Mouse (Mus musculus): ENCODE data around the gene Dph5. TPM values are rescaled to one million over a fixed set of nuclear protein-coding genes. Genes with fewer than 3 reads are reported as not detected.

The Dph5 gene
- total RNA-seq, 2 experiments from 2014 or later = 7.2 to 9.7 TPM

Small RNA genes lying within 50 kb of the gene (microRNA-seq; reads per million reads assigned to microRNA genes)
- gene Mir669n = 0 reads per million in 2 experiments

Other genes starting within 250 kb of the Dph5 start
- gene S1pr1, start 172.8 kb upstream of the Dph5 start, total RNA-seq (2021) = 10 to 100 TPM; 19.7 to 43.0 TPM
- gene Slc30a7, start 119.6 kb downstream of the Dph5 start, total RNA-seq (2021) = 10 to 100 TPM; 11.0 to 11.2 TPM
- 10 to 100 TPM; 11.8 to 13.8 TPM for gene Extl2, start 119.6 kb downstream of the Dph5 start, total RNA-seq (2021)
- 1 to 10 TPM; 5.3 to 6.3 TPM for gene Vcam1, start 241.9 kb downstream of the Dph5 start, total RNA-seq (2021)